Mouse (Mus musculus): ENCODE data around the gene Rab2b. TPM values are rescaled to one million over a fixed set of nuclear protein-coding genes. Genes with fewer than 3 reads are reported as not detected.
"Not testable (repeated sequence)": the region's sequence is repeated elsewhere in the genome, so short reads cannot be mapped to it uniquely, and the experiment has no call there.

Rab2b gene
- polyA plus RNA-seq (2017; shearing (Covaris generic)) = 10 to 100 TPM; 17.2 to 25.9 (median 23.6) TPM

DNA sequence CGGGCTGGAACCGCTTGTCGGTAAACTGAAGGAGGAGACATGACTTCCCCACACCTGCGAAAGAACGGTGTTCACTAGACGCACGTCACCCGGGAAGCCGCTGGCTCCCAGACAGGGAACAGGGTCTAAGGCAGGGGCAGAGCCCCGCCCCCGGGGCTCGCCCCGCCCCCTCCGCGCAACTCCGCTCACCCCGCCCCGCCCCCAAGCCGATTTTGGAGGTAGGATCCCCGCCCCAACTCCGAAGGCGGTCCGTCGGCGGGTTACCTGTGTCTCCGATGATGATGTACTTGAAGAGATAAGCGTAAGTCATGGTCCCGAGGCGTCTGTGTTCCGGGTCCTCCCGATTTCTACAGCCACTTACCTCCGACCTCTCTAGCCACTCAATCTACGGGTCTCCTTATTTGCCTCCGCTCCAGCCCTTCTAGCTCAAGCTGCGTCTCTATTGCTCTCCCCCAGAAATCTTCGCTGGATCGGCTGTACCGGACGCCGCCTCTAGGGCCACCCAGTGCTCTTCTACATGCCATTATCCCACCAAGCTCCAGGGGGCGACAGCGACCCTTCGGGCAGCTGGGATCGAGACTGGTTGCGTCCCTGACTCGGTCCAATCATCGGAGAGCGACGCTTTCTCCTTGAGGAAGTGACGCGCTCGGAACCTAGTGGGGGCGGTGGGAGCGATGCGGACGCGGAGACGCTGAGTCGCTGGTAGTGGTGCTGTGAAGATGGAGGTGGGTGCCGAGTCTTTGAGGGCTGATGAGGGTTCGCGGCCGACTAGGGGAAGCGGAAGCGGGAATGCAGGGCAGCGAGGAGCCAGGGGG, at the start of gene Rab2b, which contains the start of gene Tox4:
Gene Rab2b, minus strand, starts transcription at position 614 of the 815 bp plus-strand sequence.
Gene Tox4, plus strand, starts transcription at position 215 of the 815 bp plus-strand sequence.
- ATAC-seq = peak; percentile 95

DNA sequence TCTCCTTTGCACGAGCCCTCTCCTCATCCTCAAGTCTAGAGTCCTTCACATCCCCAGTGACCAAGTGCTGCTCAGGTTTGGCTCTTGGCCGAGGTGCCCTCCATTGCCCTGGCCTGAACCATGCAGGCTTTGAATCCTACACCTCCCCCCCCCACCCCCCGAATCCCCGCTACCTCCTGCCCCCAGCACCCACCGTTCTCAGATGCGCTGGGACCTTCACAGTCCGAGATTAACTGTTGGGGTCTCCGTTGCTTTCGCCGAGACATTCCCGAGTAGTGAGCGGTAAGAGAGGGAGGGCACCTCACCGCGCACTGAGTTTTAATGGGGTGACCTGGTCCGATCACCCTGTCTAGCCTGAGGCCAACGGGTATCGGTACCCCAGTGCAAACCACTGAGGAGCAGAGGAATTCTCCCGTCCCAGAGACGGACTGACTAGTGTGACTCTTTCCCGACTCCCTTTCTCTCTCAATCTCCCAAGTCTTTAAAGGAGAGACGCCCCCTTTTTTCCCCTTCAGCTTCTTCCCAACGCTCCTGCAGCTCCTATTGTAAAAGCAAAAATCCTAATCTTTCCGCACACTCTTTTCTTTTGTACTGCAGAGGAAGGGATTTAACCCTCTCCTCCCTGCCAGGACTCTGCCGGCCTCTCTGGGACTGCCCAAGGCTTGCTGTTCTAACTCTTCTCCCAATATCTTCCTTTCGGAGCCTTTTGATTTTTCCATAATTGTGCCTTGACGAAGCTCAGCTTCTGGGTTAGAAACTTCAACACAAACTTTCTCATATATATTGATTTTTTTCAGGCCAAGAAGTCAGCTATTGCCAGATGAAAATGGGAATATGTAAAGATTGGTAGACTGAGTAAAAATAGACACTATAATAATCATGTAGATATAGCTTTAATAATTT, 48.8 kb upstream of the Rab2b start, which contains the start of gene Sall2:
Gene Sall2, minus strand, starts transcription at position 853 of the 903 bp plus-strand sequence.
- ATAC-seq = no peak

DNA sequence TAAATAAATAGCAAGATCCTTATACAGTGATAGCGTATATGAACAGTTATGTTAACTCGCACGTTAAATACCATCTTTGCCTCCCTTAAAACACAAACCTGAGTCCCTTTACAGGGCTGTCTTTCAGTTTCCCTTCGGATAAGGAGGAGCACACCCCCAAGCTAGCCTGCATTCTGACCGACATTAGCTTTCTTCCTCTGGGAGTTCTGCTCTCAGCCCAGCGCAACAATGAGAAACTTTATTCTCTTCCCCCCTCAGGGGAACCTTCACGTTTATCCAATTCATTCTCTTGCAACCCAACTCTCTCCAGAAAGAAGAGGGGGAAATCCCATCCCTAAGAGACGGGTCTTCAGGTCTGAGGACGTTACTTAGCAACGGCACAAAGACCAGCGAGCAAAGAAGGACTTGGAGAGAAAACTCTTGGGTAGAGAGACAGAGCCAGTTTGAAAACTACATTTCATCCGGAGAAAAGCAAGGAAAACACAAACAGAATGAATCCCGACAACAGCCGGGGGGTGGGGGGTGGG, 48.1 kb upstream of the Rab2b start:
- no peak for ATAC-seq

DNA sequence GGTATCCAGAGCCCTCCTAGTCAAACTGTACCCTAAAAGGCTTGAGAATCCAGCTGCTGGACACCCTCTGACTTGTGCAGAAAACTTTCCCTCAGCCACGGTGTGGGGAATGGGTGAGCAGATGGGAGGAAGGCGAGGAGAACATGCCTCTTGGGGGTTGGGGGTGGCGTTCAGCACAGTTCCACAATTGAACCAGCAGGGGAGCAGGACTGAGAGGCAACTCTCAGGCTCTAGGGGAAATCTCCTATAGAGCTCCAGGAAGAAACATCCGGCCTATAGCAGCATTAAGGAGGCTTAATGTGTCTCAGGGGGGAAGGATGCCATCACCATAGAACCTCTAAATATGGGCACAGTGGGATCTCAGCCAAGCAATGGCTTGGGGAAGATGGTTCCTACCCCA, 46.5 kb upstream of the Rab2b start:
- ATAC-seq = no peak

DNA sequence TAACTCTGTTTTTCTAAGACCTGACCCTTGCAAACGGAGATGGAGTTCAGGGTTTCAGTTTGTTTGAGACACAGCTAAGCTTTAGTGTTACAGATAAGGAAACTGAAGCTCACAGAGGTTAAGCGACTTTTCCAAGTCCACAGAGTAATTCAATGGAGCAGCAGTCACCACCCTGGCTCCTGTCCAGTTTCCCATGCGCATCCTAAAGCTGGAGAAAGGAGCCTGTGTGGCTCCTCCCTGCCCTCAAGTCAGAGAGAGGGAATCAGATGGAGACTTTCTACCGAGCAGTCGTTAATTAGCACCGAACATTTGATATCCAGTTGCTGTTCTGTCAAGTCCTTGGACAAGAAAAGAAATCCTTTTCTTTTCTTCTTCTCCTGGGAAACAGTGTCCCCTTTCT, 40.0 kb upstream of the Rab2b start:
- no peak for ATAC-seq

DNA sequence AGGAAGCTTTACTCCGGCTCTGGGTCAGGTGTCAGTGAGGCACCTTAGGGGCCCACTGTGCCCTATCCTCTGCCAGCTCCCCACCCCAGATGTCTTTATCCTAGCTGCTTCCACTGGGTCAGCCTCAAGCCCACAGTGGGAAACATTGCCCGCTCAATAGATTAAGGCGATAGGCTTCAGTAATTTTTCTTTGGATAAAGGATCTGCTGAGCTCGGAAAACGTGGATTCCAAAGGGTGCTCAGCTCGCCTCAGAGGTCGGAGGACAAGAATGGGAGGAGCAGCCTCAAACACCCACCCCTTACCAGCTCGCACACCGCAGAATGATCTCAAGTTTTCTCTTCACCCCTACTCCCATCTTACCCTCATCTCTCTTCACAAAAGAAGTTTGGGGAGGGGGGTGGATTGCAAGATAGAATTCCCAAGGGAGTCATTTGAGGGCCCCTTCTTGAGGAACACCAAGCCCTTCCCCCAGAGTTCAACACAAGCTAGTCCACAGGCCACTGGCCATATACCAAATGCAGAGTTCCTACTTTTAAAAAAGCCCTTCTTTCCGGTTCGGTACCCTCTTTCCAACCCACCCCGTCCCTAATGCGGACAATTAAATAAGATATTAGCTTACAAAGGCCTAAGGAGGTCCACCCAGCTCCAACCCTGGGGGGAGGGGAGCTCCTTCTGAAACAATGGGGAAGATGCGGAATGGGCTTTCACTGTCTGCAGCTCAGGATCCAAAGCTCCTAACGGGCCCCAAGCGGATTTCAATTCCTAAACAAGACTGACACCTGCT, 37.3 kb upstream of the Rab2b start:
- ATAC-seq = peak; percentile 5

DNA sequence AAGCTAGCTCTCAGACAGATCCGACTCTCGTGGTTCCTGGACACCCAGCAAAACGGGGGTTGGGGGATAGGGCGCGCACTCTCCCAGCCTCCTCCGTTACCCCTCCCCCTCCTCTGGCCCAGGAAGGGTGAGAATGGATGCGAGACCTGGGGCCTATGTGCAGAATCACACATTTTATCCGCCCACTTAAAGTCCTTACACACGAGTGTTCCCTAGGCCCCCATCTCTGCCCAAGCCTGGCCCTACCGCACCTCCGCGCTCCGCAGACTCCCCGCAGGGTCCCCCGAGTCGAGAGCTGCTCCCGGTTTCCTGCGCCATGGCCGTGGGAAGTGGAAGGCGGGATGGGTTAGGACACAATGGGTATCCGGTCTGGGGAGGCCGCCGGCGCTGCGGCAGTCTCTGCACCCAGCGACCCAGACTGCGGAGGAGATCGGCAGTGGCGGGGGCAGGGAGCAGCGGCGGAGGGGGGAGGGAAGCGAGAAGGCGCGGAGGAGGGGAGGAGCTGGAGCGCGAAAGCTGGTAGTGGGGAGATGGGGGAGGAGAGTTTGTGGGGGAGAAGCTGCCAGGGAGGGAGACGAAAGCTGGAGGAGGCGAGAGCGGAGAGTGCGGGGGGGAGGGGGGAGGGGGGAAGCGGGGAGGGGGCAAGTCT, 36.6 kb upstream of the Rab2b start:
- ATAC-seq = peak; percentile 79

DNA sequence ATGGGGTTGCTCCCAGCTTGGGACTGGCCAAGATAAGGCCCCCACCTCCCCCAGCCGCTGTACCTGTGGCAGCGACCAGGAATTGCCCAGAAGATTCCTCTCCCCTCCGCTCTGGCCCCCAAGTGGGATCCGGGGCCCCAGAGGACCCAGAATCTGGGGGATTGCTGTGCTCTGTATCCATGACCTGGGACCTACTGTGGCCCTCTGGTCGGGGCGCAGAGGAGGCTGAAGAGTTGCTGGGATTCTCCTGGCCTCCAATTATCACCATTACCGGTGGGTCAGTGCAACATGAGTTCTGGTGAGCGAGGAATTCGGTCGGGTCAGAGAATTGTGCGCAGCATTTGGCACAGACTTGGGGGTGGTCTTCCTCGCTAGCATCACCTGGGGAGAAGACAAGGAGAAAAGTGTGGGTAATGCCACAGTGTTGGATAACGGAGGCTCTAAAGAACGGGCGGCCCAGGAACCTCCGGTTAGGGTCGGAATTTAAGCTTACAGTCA, 36.0 kb upstream of the Rab2b start:
- ATAC-seq = no peak

DNA sequence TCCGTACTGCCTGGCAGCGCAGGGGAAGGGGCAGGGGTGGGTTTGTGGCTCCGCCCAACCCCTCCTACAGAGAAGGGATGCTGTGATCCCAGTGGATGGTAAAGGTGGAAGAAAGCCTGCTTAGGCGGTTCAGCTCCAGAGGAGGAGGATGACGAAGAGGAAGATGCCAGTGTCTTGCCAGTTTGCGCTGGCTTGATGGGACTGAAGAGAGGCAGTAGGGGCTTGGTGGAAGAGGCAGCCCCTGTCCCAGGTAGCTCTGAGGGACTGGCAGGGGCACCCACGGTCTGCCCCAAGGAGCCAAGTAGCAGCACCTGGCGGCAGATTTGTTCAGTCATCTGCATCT, 35.4 kb upstream of the Rab2b start:
- ATAC-seq = no peak

DNA sequence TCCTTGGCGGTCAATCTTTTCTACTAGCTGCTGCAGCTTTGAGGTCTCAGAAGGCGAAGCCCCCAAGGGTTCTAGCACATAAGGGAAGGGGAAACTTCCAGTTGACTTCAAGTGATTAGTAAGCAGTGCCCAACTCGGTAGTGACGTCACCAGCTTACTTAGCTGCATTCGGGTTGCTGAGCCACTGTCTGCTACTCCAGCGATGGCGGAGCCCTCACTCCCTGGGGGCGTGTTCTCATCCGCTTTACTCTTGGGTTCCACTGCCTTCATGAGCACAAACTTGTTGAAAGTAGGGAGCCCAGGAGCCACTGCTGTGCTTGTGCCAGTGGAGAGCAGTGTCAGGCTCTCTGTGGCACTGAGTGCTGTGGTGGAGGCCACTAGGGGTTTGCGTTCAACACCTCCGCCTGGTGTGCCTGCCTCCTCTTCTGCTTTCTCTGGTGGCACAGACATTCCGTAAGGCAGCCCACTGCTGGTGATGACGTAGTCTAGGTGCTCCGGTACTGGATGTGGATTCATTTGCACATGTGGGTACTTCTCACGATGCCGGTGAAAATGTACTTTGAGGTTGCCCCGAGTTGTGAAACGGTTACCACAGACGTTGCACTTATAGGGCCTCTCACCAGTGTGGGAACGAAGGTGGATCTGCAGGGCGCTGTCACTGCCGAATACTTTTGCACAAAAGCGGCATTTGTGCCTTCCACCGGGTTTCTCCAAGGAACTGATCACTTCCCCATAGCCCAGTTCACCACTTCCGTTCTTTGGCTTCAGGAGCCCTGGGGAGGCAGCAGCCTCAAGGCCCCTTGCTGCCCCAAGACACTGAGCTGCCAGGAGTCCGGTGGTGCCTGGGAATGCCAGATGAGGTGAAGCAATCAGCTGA, 34.8 kb upstream of the Rab2b start:
- ATAC-seq = no peak

DNA sequence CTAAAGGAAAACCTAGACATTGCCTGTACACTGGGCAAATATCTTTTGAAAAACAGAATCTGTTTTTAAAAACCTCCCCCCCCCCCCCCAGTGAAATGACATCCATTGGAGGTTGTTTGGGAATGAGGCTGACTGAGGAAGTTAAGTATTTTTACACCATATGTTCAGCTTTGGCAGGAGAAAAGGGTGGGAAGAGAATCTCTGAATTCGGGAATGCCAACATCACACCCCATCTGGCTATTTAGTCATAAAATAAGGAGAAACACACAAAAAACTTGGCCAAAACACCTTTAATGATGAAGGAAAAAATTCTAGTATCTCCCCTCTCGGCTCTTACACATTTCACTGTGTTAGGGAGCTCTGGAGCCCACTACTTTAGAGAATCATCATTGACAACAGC, 31.6 kb upstream of the Rab2b start:
- ATAC-seq = no peak

DNA sequence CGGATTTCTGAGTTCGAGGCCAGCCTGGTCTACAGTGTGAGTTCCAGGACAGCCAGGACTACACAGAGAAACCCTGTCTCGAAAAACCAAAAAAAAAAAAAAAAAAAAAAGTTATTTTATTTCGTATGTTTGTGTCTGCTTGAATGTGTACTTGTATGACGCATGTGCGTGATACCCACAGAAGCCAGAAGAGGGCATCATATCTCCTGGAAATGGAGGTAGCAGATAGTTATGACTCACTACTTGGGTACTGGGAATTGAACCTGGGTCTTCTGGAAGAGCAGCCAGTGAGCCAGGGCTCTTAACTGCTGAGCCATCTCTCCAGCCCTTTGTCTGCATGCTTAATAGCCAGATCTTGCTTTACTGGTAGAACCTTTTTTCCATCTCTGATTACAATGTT, 31.0 kb upstream of the Rab2b start:
- ATAC-seq = not testable (repeated sequence)

DNA sequence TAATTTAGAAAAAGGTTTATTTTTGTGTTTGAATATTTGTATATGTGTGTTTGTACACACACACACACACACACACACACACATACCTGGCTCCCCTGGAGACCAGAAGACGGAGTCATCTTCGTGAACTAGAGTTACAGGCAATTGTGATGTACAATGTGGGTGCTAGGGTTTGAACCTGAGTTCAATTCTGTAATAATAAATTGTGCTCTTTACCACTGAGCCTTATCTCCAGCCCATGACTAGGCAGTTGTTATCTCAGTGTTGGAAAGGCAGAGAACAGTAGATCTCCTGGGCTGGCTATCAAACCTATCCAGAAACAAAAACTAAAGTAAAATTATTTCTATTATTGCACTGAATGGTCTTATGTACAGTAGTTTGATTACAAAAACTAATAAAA, 26.8 kb upstream of the Rab2b start:
- no peak for ATAC-seq

DNA sequence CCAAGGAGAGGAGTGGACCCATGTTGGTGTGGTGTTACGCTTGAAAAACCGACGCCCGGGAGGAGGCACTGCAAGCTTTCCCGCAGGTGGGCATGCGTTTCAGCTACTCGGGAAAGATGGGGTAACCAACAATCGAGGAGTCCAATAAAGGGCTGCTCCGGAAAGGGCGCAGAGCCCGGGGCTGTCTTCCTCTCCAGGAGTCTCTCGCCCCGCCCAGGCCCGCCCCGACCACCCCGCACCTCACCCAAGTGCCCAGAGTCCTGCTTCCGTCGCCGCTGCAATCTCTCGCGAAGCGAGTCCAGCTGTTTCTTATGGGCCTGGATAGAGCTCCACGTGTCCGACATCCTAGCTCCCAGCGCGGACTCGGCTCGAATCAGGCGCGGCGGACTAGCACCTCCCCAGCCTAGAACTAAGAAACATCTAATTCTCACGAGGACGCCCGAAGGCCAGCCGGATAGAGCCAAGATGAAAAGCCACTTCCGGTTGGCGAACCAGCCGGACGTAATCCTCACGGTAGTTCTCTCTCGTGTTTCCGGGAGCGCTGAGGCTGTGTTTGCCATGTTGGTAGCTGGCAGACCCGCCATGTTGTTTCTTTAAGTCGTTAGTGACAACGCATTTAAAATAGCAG, 25.4 kb upstream of the Rab2b start, which contains the start of gene Mettl3:
Gene Mettl3, minus strand, starts transcription at position 485 of the 628 bp plus-strand sequence.
- peak; percentile 97 for ATAC-seq

DNA sequence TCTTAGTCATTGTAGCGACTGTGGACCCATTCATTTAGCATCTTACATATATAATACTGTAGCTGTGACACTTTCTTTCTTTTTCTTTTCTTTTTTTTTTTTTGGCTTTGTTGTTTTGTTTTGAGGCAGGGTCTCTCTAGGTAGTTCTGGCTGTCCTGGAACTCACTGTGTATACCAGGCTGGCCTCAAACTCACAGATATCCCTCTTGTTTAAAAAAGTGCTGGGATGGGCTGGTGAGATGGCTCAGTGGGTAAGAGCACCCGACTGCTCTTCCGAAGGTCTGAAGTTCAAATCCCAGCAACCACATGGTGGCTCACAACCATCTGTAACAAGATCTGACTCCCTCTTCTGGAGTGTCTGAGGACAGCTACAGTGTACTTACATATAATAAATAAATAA, 24.2 kb upstream of the Rab2b start:
- not testable (repeated sequence) for ATAC-seq

DNA sequence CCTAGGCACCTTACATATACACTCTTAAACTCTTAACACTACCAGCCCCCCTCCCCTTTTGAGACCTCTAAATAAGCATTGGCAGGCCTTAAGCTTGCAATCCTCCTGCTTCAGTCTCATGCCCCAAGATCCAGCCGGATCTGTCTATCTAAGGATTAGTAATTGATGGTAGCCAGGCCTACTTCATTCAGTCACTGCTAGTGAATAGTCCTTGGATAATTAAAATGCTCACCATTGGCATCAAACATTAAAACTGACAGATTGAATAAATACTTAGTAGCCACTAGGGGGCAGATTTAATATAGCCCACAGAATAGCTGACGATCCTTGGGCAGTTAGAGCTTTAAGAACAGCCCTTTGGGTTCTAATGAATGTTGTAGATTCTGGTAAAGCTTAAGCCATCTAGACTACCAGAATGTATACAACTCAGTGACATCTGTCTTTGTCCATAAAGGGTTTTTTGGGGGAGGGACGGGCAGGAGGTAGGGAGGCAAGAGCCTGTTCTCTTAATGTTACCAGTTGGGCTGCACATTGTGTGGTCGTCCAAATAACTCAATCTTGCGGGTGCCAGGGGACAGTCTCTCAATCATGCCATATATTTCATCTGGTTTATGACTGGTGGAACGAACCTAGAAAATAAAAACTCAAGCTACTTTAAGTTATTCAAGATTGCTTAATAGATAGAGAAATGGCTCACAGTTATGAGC, 16.4 kb upstream of the Rab2b start:
- peak; percentile 75 for ATAC-seq

DNA sequence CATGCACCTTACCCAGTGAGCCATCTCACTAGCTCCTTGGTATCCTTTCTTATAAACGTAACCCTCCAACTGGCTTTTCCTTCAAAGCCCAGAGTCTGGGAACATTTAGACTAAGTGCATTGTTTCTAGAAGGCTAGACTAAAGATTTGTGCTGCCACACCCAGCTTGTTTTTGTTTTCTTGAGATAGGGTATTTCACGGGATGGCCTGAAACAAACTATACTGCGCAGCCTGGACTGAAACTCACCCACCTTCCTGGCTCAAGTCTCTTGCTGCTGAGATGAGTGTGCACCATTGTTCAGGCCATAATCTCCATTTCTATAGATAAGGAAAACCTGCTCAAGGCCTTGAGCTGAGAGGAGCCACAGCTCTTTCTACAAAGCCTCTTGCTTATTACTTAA, 4.8 kb upstream of the Rab2b start:
- ATAC-seq = no peak

DNA sequence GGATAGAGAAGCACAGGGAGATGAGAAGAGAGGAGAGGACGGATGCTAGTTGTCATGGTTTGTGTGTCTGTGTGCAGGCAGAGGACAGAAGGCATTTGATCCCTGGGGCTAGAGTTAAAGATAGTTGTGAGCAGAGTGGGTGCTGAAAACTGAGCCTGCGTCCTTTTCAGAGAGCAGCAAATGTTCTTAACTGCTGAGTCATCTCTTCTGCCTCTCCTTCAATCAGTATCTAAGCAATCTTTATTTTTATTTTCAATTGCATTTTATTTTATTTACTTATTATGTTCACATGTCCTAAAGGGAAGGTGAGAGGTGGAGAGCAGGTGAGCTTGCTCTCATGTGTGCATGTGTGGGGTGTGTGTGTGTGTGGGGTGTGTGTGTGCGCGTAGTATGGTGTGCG, 4.3 kb upstream of the Rab2b start:
- no peak for ATAC-seq

DNA sequence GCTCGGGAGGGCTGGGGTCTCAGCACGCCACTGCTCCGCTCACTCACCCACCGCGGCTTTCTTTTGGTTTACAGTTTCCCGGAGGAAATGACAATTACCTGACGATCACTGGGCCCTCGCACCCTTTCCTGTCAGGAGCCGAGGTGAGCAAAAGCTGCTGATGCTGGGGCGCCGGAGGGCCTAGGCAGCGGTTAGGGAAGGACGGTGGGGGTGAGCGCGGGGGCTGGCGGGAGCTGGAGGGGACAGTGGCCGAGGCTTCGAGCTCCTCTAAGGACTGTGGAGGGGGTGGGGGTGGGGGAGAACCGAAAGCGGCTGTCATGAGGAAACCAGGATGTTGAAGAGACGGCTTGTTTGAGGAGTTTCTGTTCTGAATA, 389 bp upstream of the Rab2b start:
- ATAC-seq = no peak

DNA sequence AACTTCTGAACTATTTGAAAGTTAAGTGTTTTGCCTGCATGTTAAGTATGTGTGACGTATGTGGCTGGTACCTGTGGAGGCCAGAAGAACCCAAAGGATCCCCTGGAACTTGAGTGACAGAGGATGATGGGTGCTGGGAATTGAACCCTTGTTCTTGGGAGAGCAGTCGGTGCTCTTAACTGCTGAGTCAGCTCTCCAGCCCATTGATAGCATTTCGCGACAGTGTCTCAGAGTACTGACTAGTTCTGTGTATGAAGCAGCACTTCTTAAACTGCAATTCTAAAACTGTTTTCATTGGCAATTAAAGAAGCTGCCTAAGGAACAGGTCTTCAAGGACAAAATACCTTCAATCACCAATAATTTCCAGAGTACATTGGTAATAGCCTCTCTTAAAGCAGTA, 2.1 kb downstream of the Rab2b start:
- no peak for ATAC-seq

Measured in inflammation-experienced regulatory T-cells, adult 6 months (primary cell).